Mouse (Mus musculus): ENCODE measurements around the gene Gpx1.

The Gpx1 gene

GRCm38 (mm10) chr9:108339886-108340257 lies 1.2 kb downstream of the Gpx1 start:
- DNase-seq (ENCODE audit: low read depth, low spot score): peak; percentile 53

- DNase-seq (ENCODE audit: low read depth, low spot score): no peak
These were observed 1.8 kb downstream of the Gpx1 start for GRCm38 (mm10) chr9:108340258-108341138.

- DNase-seq (ENCODE audit: low read depth, low spot score): no peak
These were observed 2.4 kb downstream of the Gpx1 start for GRCm38 (mm10) chr9:108341139-108341475.

- DNase-seq (ENCODE audit: low read depth, low spot score): no peak
These were observed 3.1 kb downstream of the Gpx1 start for GRCm38 (mm10) chr9:108341801-108342200.

GRCm38 (mm10) chr9:108342301-108342831 lies 3.7 kb downstream of the Gpx1 start:
- no peak for DNase-seq (ENCODE audit: low read depth, low spot score)

- DNase-seq (ENCODE audit: low read depth, low spot score): no peak
These were observed 4.6 kb downstream of the Gpx1 start for GRCm38 (mm10) chr9:108343331-108343730.

- DNase-seq (ENCODE audit: low read depth, low spot score): no peak
These were observed 5.1 kb downstream of the Gpx1 start for GRCm38 (mm10) chr9:108343835-108344234.

GRCm38 (mm10) chr9:108344471-108344870 lies 5.8 kb downstream of the Gpx1 start:
- no peak for DNase-seq (ENCODE audit: low read depth, low spot score)

- no peak for DNase-seq (ENCODE audit: low read depth, low spot score)
These were observed 8.3 kb downstream of the Gpx1 start for GRCm38 (mm10) chr9:108347024-108347423.

- peak; percentile 81 for DNase-seq (ENCODE audit: low read depth, low spot score)
These were observed 9.0 kb downstream of the Gpx1 start, which contains the start of gene Usp4 for GRCm38 (mm10) chr9:108347540-108348289. Gene Usp4, plus strand, starts transcription at chr9:108347853.

- DNase-seq (ENCODE audit: low read depth, low spot score): no peak
These were observed 9.6 kb downstream of the Gpx1 start for GRCm38 (mm10) chr9:108348290-108348680.

GRCm38 (mm10) chr9:108349727-108350126 lies 11.0 kb downstream of the Gpx1 start:
- no peak for DNase-seq (ENCODE audit: low read depth, low spot score)

- DNase-seq (ENCODE audit: low read depth, low spot score): no peak
These were observed 39.5 kb downstream of the Gpx1 start for GRCm38 (mm10) chr9:108378234-108378633.

GRCm38 (mm10) chr9:108378736-108379135 lies 40.0 kb downstream of the Gpx1 start:
- no peak for DNase-seq (ENCODE audit: low read depth, low spot score)

- DNase-seq (ENCODE audit: low read depth, low spot score): no peak
These were observed 40.6 kb downstream of the Gpx1 start for GRCm38 (mm10) chr9:108379294-108379693.

- no peak for DNase-seq (ENCODE audit: low read depth, low spot score)
These were observed 42.7 kb downstream of the Gpx1 start for GRCm38 (mm10) chr9:108381382-108381781.

- DNase-seq (ENCODE audit: low read depth, low spot score): peak; percentile 82
These were observed 46.3 kb downstream of the Gpx1 start for GRCm38 (mm10) chr9:108385006-108385405.

- no peak for DNase-seq (ENCODE audit: low read depth, low spot score)
These were observed 48.1 kb downstream of the Gpx1 start for GRCm38 (mm10) chr9:108386816-108387215.

- no peak for DNase-seq (ENCODE audit: low read depth, low spot score)
These were observed 49.9 kb downstream of the Gpx1 start for GRCm38 (mm10) chr9:108388601-108389000.

- DNase-seq (ENCODE audit: low read depth, low spot score): peak; percentile 50
These were observed 50.5 kb downstream of the Gpx1 start for GRCm38 (mm10) chr9:108389220-108389619.
